Mouse (Mus musculus) c-Kit-positive CD71-positive TER-119-negative erythroid progenitor cells, embryonic 14.5 days (primary cell): Measurements from ENCODE around the gene Celf2.

ENCODE experiments used
- DNase-seq: peaks from one replicate; pipeline ENCODE4 v3.0.0-alpha.2; 2013; ENCODE audit warnings: low read depth

Gene Celf2

GRCm38 (mm10) chr2:7083489-7084090 lies 425.8 kb downstream of the Celf2 start:
- DNase-seq: no peak

GRCm38 (mm10) chr2:7082376-7083025 lies 426.9 kb downstream of the Celf2 start:
- DNase-seq: no peak

- DNase-seq: no peak
Measured at GRCm38 (mm10) chr2:7080794-7081783, 428.3 kb downstream of the Celf2 start.

- no peak for DNase-seq
Measured at GRCm38 (mm10) chr2:7080086-7080485, 429.3 kb downstream of the Celf2 start.

- DNase-seq: no peak
Measured at GRCm38 (mm10) chr2:7079390-7079789, 430.0 kb downstream of the Celf2 start.

GRCm38 (mm10) chr2:7073730-7074129 lies 435.6 kb downstream of the Celf2 start:
- no peak for DNase-seq

GRCm38 (mm10) chr2:7072344-7073265 lies 436.8 kb downstream of the Celf2 start:
- no peak for DNase-seq

- no peak for DNase-seq
Measured at GRCm38 (mm10) chr2:7069458-7069857, 439.9 kb downstream of the Celf2 start.

- no peak for DNase-seq
Measured at GRCm38 (mm10) chr2:7068281-7068680, 441.1 kb downstream of the Celf2 start.

- no peak for DNase-seq
Measured at GRCm38 (mm10) chr2:7063574-7064192, 445.7 kb downstream of the Celf2 start.

GRCm38 (mm10) chr2:7060490-7061105 lies 448.8 kb downstream of the Celf2 start:
- DNase-seq: no peak

- DNase-seq: no peak
Measured at GRCm38 (mm10) chr2:7056401-7056800, 453.0 kb downstream of the Celf2 start.

- DNase-seq: no peak
Measured at GRCm38 (mm10) chr2:7055958-7056357, 453.4 kb downstream of the Celf2 start.

GRCm38 (mm10) chr2:7051090-7051489 lies 458.3 kb downstream of the Celf2 start:
- no peak for DNase-seq

GRCm38 (mm10) chr2:7046155-7046554 lies 463.2 kb downstream of the Celf2 start:
- DNase-seq: no peak

- DNase-seq: no peak
Measured at GRCm38 (mm10) chr2:7045531-7045930, 463.8 kb downstream of the Celf2 start.

- no peak for DNase-seq
Measured at GRCm38 (mm10) chr2:7043770-7044459, 465.4 kb downstream of the Celf2 start.

GRCm38 (mm10) chr2:7040940-7041339 lies 468.4 kb downstream of the Celf2 start:
- DNase-seq: no peak

- DNase-seq: no peak
Measured at GRCm38 (mm10) chr2:7038991-7039390, 470.4 kb downstream of the Celf2 start.

GRCm38 (mm10) chr2:7031389-7031788 lies 478.0 kb downstream of the Celf2 start:
- no peak for DNase-seq
